Mouse (Mus musculus) lung, postnatal 0 days (tissue): ENCODE results near the gene Rsph9. TPM values are rescaled to one million over a fixed set of nuclear protein-coding genes. Genes with fewer than 3 reads are reported as not detected.

Source experiments
- ATAC-seq: fragments of 200-750 bp; cut with Nextera tagmentation; 2 replicates; pipeline ENCODE4 v1.8.0; 2017; ENCODE audit warnings: moderate library complexity
- DNase-seq: peaks from one replicate; pipeline ENCODE4 v3.0.0-alpha.2; 2016; ENCODE audit warnings: low spot score
- H3K27ac ChIP-seq: fragments of 300-500 bp; sonication (generic); 2 replicates; pipeline ENCODE4 v1.5.1; 2014; ENCODE audit warnings: antibody characterized with exemption, mild to moderate bottlenecking, low read length, mixed read lengths
- H3K27me3 ChIP-seq: fragments of 300-500 bp; sonication (generic); replicated peaks from 2 replicates; pipeline ENCODE4 v1.6.1; 2014; ENCODE audit warnings: low read length, mixed read lengths; ENCODE audit not compliant: insufficient read depth
- H3K36me3 ChIP-seq: fragments of 300-500 bp; sonication (generic); 2 replicates; pipeline ENCODE4 v1.6.1; 2014; ENCODE audit warnings: low read length, mixed read lengths; ENCODE audit not compliant: insufficient read depth
- H3K4me1 ChIP-seq: fragments of 300-500 bp; sonication (generic); 2 replicates; pipeline ENCODE4 v1.6.1; 2014; ENCODE audit warnings: antibody characterized with exemption, low read depth, low read length, mixed read lengths; ENCODE audit not compliant: insufficient read depth
- H3K4me2 ChIP-seq: fragments of 300-500 bp; sonication (generic); replicated peaks from 2 replicates; pipeline ENCODE4 v1.6.1; 2014; ENCODE audit warnings: low read depth, mild to moderate bottlenecking, low read length, moderate library complexity, mixed read lengths
- H3K4me3 ChIP-seq: fragments of 300-500 bp; sonication (generic); 2 replicates; pipeline ENCODE4 v1.5.1; 2014; ENCODE audit warnings: low read depth, low read length
- H3K9ac ChIP-seq: fragments of 300-500 bp; sonication (generic); replicated peaks from 2 replicates; pipeline ENCODE4 v1.6.1; 2014; ENCODE audit warnings: low read depth, mild to moderate bottlenecking
- H3K9me3 ChIP-seq: fragments of 300-500 bp; sonication (generic); 2 replicates; pipeline ENCODE4 v1.6.1; 2016; ENCODE audit warnings: low read length, mixed read lengths
- CTCF ChIP-seq: IDR thresholded peaks from 2 replicates; pipeline ENCODE4 v1.5.1; 2016; ENCODE audit warnings: antibody characterized with exemption, mild to moderate bottlenecking
- EP300 ChIP-seq: IDR thresholded peaks from 2 replicates; pipeline ENCODE4 v1.6.1; 2016; ENCODE audit warnings: antibody characterized with exemption, mild to moderate bottlenecking, control low read depth
- WGBS: fragments of 180-500 bp; shearing (Covaris S2); extraction: QIAGEN DNeasy Blood & Tissue Kit; methylation state at CpG from one replicate; pipeline ENCODE4 v1.1.7; 2014; 5-methylcytosine and 5-hydroxymethylcytosine counted together
- polyA plus RNA-seq: library from polyadenylated mRNA; unstranded; fragments of >200 nt; fragmentation: Nextera tagmentation; extraction: Ambion mirVana; gene quantifications from 2 replicates; pipeline ENCODE4 v1.2.1, GENCODE M21; 2015

The Rsph9 gene
- polyA plus RNA-seq, 1 experiment from 2014 or later = 32.4 TPM

GRCm38 (mm10) chr17:46162551-46162950, 18.5 kb upstream of the Rsph9 start:
- peak overlapping the region; percentile 52 for H3K4me2 ChIP-seq
- H3K9ac ChIP-seq = 0 out of 2 replicates have a peak overlapping the region, but pooled peaks have one; percentile 16
- H3K27ac ChIP-seq = peak overlapping the region; percentile 74
- H3K4me1 ChIP-seq = peaks cover 3% of the 10 kb centered on the region; the same call in 1 of the 2 replicates
- 0 out of 2 replicates have a peak overlapping the region, but pooled peaks have one; percentile 20 for H3K4me3 ChIP-seq
- ATAC-seq = no peak
- no peaks in the 10 kb centered on the region for H3K27me3 ChIP-seq
- DNase-seq = no peak
- peaks cover 25% of the 10 kb centered on the region for H3K36me3 ChIP-seq
- 61% methylated on average over 7 of the region's 7 CpGs for WGBS
- TF ChIP-seq CTCF (no peak), EP300 (no peak)
- H3K9me3 ChIP-seq = no peaks in the 10 kb centered on the region

- TF ChIP-seq CTCF = no peak
- TF ChIP-seq EP300 = no peak
- DNase-seq (no peak), ATAC-seq (no peak)
- Histone ChIP-seq H3K4me3 (peak overlapping the region; percentile 72), H3K4me1 (peaks cover 3% of the 10 kb centered on the region; the same call in 1 of the 2 replicates), H3K9ac (peak overlapping the region; percentile 58), H3K27me3 (no peaks in the 10 kb centered on the region), H3K4me2 (peak overlapping the region; percentile 65), H3K9me3 (no peaks in the 10 kb centered on the region), H3K27ac (peak overlapping the region; percentile 83), H3K36me3 (peaks cover 18% of the 10 kb centered on the region)
- 40% methylated on average over 9 of the region's 9 CpGs for WGBS
These were observed 17.7 kb upstream of the Rsph9 start for GRCm38 (mm10) chr17:46161710-46162109.

GRCm38 (mm10) chr17:46161179-46161578, 17.2 kb upstream of the Rsph9 start:
- peak overlapping the region; percentile 58 for H3K9ac ChIP-seq
- H3K4me1 ChIP-seq = peaks cover 3% of the 10 kb centered on the region; the same call in 1 of the 2 replicates
- peak overlapping the region; percentile 72 for H3K4me3 ChIP-seq
- H3K9me3 ChIP-seq = no peaks in the 10 kb centered on the region
- TF ChIP-seq EP300 (no peak), CTCF (no peak)
- DNase-seq (peak; percentile 70), ATAC-seq (peak; percentile 17)
- peaks cover 13% of the 10 kb centered on the region for H3K36me3 ChIP-seq
- 0% methylated on average over 19 of the region's 19 CpGs for WGBS
- H3K4me2 ChIP-seq = peak overlapping the region; percentile 65
- no peaks in the 10 kb centered on the region for H3K27me3 ChIP-seq
- H3K27ac ChIP-seq = peak overlapping the region; percentile 83

- Histone ChIP-seq H3K9me3 (no peaks in the 10 kb centered on the region), H3K4me1 (peaks cover 3% of the 10 kb centered on the region; the same call in 1 of the 2 replicates), H3K27me3 (no peaks in the 10 kb centered on the region), H3K36me3 (peaks cover 11% of the 10 kb centered on the region), H3K27ac (peak within 1 kb of the TSS; percentile 90), H3K9ac (peak within 1 kb of the TSS; percentile 58), H3K4me2 (peak within 1 kb of the TSS; percentile 69), H3K4me3 (peak within 1 kb of the TSS; percentile 72)
- 0% methylated on average over 21 of the region's 23 CpGs for WGBS
- DNase-seq (peak; percentile 100), ATAC-seq (peak; percentile 93)
- TF ChIP-seq EP300 (no peak; the same call in 1 of the 2 replicates), CTCF (no peak)
These were observed 16.7 kb upstream of the Rsph9 start, which contains the start of gene Gtpbp2 for GRCm38 (mm10) chr17:46160686-46161085. Gene Gtpbp2 (plus strand): TSS chr17:46161032.

- H3K27ac ChIP-seq = peak overlapping the region; percentile 90
- 2% methylated on average over 16 of the region's 16 CpGs for WGBS
- H3K27me3 ChIP-seq = no peaks in the 10 kb centered on the region
- peaks cover 6% of the 10 kb centered on the region for H3K36me3 ChIP-seq
- no peaks in the 10 kb centered on the region for H3K9me3 ChIP-seq
- ATAC-seq (peak; percentile 68), DNase-seq (peak; percentile 98)
- peaks cover 3% of the 10 kb centered on the region; the same call in 1 of the 2 replicates for H3K4me1 ChIP-seq
- peak overlapping the region; percentile 72 for H3K4me3 ChIP-seq
- no peak overlapping the region; the same call in 1 of the 2 replicates for H3K9ac ChIP-seq
- H3K4me2 ChIP-seq = peak overlapping the region; percentile 69
- TF ChIP-seq CTCF (peak; percentile 63), EP300 (peak; percentile 40)
These were observed 16.2 kb upstream of the Rsph9 start for GRCm38 (mm10) chr17:46160090-46160662.

GRCm38 (mm10) chr17:46159236-46159635, 15.2 kb upstream of the Rsph9 start:
- DNase-seq (no peak), ATAC-seq (no peak)
- H3K27ac ChIP-seq = peak overlapping the region; percentile 90
- peak overlapping the region; percentile 69 for H3K4me2 ChIP-seq
- H3K9ac ChIP-seq = no peak overlapping the region
- H3K4me1 ChIP-seq = peaks cover 3% of the 10 kb centered on the region; the same call in 1 of the 2 replicates
- no peaks in the 10 kb centered on the region for H3K27me3 ChIP-seq
- H3K4me3 ChIP-seq = no peak overlapping the region
- WGBS = 56% methylated on average over 2 of the region's 2 CpGs
- no peaks in the 10 kb centered on the region; the same call in 1 of the 2 replicates for H3K36me3 ChIP-seq
- TF ChIP-seq CTCF (no peak), EP300 (no peak)
- H3K9me3 ChIP-seq = no peaks in the 10 kb centered on the region
